Mouse (Mus musculus): Measurements from ENCODE around the gene Gm20388.

DNA sequence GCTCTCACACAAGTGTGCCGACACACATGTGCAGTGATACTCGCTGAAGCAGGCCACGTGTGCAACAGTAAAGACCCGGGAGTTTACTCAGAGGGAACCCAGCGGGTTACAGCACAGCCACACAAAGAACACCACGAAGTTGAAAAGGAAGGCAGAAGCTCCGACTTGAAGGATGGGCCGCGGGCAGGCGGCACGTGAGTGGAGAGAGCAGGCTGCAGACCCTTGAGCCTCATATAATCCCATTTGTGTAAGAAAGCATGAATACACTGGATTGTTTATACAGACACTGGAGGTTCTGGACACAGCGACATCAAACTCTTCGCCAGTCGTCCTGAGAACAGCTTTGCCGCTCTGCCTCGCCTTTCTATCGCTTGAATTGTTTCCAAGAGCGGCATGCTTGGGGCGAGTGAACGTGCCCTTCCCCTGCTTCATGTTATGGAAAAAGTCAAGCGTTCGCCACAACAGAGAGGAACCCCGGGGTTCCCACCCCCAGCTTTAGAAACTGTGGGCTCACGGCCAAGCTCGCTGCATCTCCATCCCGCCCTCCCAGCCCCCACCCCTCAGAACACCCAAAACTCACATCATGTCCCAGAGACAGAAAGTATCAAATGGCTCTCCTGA, 1569.9 kb downstream of the Gm20388 start:
- no peak for TF ChIP-seq POLR2A (IDR thresholded peaks at IDR 0.05; ENCODE audit: insufficient read depth, low read length)
- TF ChIP-seq CTCF (IDR thresholded peaks at IDR 0.05; ENCODE audit: low read depth, low read length) = no peak

All from ES-Bruce4 (cell line).